Mouse (Mus musculus) heart, postnatal 14 days (tissue): ENCODE data around the gene Gm4312. TPM values are rescaled to one million over a fixed set of nuclear protein-coding genes. Genes with fewer than 3 reads are reported as not detected.
"Not testable (repeated sequence)": the region's sequence is repeated elsewhere in the genome, so short reads cannot be mapped to it uniquely, and the experiment has no call there.

Experiments
- DNase-seq, 2 experiments: peaks; one replicate each; pipeline ENCODE4 v3.0.0; 2021 to 2022
- intact Hi-C: fragments of 180-260 bp; cut with DNase I; formaldehyde crosslinking; loops from one replicate; pipeline ENCODE4 v1.15.1; 2025
- long read RNA-seq, 2 experiments: library from polyadenylated mRNA; stranded (forward); transcript quantifications; one replicate each; pipeline ENCODE4 v2.0.0; 2021
- total RNA-seq, 2 experiments: library from RNA; stranded (reverse); gene quantifications; 2 replicates each; pipeline ENCODE4 v1.2.3; 2021

Gene Gm4312
- not detected for total RNA-seq
- long read RNA-seq, experiment 1: 0 reads
- long read RNA-seq, experiment 2: 0 reads

DNA sequence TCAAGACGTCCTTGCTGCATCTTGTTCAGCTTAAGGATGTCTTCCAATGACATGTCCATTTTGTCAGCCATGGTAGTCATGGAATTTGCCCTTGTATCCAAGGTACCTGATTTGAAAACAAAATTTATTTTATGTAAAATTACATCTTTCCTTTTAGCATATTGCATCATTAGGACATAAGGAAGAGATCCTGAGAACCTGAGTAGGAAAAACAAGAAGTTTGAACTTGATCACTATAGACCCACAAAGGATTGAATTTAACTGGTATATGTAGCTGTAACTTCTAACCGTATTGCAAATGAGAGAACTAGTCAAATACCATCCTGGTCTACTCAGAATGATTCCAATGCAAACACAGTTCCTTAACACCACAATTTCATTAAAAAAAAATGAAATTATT is at the start of gene Gm4312:
Gm4312 (minus strand) TSS at position 101 of the 400 bp plus-strand sequence.
- intact Hi-C loops, DNase-seq: not testable (repeated sequence)

- intact Hi-C loops: no loop called here
- peak; percentile 15 for DNase-seq
Observed at GRCm38 (mm10) chr10:100427592-100427991, 45.2 kb upstream of the Gm4312 start.

- DNase-seq: no peak
- intact Hi-C loops: no loop called here
Observed at GRCm38 (mm10) chr10:100415566-100415965, 33.2 kb upstream of the Gm4312 start.

DNA sequence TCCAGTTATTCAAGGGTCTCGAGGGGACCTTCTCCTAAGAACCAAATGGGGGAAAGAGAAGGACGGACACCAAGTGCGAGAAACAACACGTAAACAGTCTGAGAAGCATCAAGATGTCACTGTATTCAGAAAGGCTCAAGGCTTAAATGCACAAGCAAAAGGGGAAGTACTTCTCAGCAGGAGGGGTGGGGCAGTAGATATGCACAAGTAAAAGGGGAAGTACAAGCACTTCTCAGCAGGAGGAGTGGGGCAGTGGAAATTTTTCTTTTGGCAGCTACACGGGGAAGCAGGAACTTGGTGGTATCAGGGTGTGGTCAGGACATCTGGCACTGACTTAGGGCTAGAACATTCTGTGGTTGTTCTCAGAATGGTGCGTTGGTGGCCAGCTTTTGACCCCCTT is 19.9 kb upstream of the Gm4312 start:
- intact Hi-C loops, DNase-seq: not testable (repeated sequence)

- DNase-seq, intact Hi-C loops: not testable (repeated sequence)
Observed at GRCm38 (mm10) chr10:100361038-100361437, 21.3 kb downstream of the Gm4312 start, which contains the start of gene Gm4307. Gene Gm4307, plus strand, starts transcription at chr10:100361338.

DNA sequence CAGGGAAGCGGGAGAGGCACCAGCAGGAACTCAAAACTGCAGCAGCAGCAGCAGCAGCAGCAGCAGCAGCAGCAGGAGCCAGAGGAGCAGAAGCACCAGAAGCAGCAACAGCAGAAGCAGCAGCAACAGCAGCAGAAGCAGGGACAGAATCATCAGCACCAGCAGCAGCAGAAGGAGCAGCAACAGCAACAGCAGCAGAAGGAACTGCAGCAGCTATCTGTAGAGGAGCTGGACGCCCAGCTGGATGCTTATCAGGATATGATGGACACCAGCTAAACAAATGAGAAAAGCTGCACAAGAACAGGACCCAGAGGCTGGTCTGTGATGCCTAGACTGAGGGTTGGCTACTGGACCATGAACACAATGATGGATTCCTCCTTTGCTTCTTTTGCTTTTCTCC is 25.5 kb downstream of the Gm4312 start:
- DNase-seq: peak; percentile 2 to 9
- intact Hi-C loops: not testable (repeated sequence)

DNA sequence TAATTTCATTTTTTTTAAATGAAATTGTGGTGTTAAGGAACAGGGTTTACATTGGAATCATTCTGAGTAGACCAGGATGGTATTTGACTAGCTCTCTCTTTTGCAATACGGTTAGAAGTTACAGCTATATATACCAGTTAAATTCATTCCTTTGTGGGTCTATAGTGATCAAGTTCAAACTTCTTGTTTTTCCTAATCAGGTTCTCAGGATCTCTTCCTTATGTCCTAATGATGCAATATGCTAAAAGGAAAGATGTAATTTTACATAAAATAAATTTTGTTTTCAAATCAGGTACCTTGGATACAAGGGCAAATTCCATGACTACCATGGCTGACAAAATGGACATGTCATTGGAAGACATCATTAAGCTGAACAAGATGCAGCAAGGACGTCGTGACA is 31.6 kb downstream of the Gm4312 start, which contains the start of gene Gm4305:
Gm4305 (plus strand) TSS at position 301 of the 400 bp plus-strand sequence.
- intact Hi-C loops, DNase-seq: not testable (repeated sequence)

- DNase-seq, intact Hi-C loops: not testable (repeated sequence)
Observed at GRCm38 (mm10) chr10:100345672-100346071, 36.7 kb downstream of the Gm4312 start, which contains the start of gene Gm4303. Gene Gm4303, plus strand, starts transcription at chr10:100345972.

- DNase-seq, intact Hi-C loops: not testable (repeated sequence)
Observed at GRCm38 (mm10) chr10:100340536-100340935, 41.8 kb downstream of the Gm4312 start, which contains the start of gene Gm4302. Gene Gm4302, plus strand, starts transcription at chr10:100340836.

GRCm38 (mm10) chr10:100335376-100335775 is 47.0 kb downstream of the Gm4312 start, which contains the start of gene Gm4301:
Gene Gm4301, plus strand, starts transcription at chr10:100335676.
- DNase-seq, intact Hi-C loops: not testable (repeated sequence)

Other genes starting within 250 kb of the Gm4312 start
- not detected for gene Gm4301, start 46.9 kb downstream of the Gm4312 start, total RNA-seq
- not detected for gene Gm4302, start 41.7 kb downstream of the Gm4312 start, total RNA-seq
- not detected for gene Gm4303, start 36.6 kb downstream of the Gm4312 start, total RNA-seq
- gene Gm4305, start 31.5 kb downstream of the Gm4312 start, total RNA-seq: not detected
- gene Gm4307, start 21.2 kb downstream of the Gm4312 start, total RNA-seq: not detected
- 10 to 100 TPM; 13.8 to 17.6 TPM for gene Tmtc3, start 104.8 kb upstream of the Gm4312 start, total RNA-seq
- 1 to 10 TPM; 3.3 to 3.7 TPM for gene Cep290, start 105.0 kb upstream of the Gm4312 start, total RNA-seq
- gene 4930430F08Rik, start 207.9 kb upstream of the Gm4312 start, total RNA-seq: 1 to 10 TPM; 4.6 to 5.1 TPM
- not detected for gene 1700017N19Rik, start 207.9 kb upstream of the Gm4312 start, total RNA-seq